Mouse (Mus musculus) ES-CJ7 (cell line): ENCODE measurements around the gene Plscr1.

Experiments
- DNase-seq: peaks from one replicate; pipeline ENCODE4 v3.0.0; 2011; ENCODE audit warnings: low read depth, low spot score

Gene Plscr1

DNA sequence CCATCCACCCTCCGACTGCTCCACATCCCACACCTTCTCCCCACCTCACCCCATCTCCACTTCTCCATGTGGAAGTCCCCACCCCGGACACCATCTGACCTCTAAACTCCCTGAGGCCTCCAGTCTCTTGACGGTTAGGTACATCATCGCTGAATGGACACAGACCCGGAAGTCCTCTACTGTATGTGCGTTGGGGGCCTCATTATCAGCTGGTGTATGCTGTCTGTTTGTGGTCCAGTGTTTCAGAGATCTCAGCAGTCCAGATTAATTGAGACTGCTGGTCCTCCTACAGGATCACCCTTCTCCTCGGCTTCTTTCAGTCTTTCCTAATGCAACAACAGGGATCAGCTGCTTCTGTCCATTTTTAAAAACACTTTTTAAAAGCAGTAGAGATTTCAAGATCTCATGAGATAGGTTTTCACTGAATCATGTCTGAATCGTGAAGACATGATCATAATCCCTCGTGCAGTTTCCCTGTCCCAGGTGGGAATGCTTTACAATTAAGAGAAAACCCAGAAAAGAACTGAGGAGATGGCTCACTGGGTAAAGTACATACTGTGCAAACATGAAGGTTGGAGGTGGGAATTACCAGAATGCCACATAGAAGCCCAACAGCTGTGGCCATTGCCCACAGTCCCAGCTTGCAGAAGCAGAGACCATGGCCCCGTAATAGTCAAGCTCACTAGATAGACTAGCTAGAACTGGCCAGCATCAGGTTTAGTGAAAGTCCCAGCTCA, 4.2 kb downstream of the Plscr1 start:
- DNase-seq, result no peak

GRCm38 (mm10) chr9:92260481-92261159, 11.1 kb downstream of the Plscr1 start:
- DNase-seq, result peak; percentile 95

- no peak for DNase-seq
These were observed 16.2 kb downstream of the Plscr1 start for GRCm38 (mm10) chr9:92265719-92266118.

GRCm38 (mm10) chr9:92266558-92267171, 17.1 kb downstream of the Plscr1 start:
- no peak for DNase-seq

GRCm38 (mm10) chr9:92267732-92268131, 18.2 kb downstream of the Plscr1 start:
- DNase-seq, result no peak

DNA sequence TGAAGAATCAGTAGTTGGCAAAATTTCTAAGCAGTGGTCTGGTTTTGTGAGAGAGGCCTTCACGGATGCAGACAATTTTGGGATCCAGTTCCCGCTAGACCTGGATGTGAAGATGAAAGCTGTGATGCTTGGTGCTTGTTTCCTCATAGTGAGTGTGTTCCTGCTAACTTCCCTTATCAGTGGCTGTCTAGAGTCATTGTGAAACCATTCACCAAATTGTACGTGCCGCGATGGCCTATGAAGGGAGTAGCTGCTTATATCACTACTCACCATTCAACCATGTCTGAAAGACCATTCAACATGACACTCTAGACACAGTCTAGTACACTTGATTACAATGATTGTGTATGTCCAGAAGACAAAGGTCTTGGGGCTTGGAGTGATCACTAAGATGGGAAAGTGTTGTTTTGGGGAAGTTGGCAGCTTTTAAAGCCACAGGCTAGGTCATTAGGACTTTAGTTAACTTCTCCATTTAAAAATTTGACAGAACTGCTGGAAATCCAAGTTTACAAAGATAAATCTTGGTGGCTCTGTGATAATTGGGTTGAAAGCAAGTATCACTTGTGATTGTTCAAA, 20.4 kb downstream of the Plscr1 start:
- no peak for DNase-seq

DNA sequence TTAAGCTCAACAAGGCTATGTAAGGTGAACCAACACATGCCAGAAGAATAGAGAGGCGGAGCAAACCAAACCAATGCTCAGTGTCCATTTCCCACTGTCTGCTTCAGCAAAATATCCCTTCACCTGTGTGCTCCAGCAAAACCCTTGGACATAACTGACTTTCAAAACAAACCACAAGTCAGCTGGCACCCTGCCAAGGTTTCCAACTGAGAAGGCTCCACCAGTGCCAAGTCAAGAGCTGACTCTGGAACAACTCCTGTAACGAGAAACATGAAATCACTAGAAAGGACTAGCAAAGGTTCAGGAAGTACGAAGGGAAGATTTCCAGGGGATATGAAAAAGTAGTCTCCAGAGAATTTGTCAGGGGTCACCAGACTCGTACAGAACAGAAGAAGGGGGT, 21.4 kb downstream of the Plscr1 start:
- DNase-seq, result peak; percentile 23

- DNase-seq, result no peak
These were observed 23.1 kb downstream of the Plscr1 start for GRCm38 (mm10) chr9:92272650-92273049.

DNA sequence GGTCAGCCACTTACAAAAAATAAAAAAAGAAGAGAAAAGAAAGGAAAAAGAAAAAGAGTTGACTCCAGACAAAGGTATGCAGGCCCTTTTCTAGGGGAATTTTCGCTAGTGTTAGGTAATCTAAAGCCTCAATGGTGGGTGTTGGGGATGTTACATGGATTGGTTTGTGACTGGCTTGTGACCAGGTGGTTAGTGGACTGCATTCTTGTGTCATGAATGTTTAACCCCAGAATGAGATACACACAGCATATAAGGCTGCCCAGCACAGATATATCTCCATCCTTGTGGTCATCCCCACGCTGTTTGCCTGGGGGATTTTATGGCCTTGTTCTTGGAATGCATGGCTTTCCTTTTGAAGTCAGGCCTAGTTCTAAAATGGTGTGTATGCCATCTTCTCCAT, 23.7 kb downstream of the Plscr1 start:
- no peak for DNase-seq

DNA sequence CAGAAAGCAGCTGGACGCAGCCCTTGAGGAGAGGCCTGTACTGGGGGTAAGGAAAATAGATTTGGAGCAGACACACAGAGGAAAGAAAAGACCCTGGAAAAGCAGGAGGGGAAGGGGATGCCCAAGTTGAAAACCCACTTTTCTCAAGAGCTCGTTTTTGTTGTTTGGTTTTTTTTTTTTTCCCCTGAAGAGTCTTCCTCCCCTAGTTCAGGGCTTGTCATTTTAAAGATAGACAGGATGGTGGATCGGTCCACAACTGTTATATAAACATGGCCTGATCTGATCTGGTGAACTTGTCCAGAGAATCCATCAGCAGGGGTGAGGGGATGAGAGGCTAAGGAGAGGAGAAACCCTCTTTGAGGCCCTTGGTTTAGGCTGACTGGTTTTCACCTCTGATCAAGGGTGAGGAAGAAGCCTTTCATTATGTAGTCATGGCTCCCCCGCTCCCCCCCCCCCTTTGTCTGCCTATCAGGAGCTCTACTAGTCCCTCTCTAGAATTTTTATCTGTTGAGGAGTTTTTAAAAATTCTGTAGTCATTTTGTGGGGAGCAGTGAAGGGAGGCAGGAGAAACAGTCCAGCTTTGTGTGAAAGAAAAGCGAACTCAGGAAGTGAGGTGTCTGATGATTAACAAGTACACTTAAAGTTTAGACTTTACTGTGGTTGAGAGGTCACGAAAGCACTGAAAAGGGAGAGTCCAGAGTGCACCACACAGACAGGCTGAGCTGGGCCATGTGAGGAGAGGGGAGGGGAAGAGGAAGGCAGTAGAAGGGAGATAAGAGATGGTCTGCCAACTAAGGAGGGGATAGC, 24.6 kb downstream of the Plscr1 start:
- no peak for DNase-seq

DNA sequence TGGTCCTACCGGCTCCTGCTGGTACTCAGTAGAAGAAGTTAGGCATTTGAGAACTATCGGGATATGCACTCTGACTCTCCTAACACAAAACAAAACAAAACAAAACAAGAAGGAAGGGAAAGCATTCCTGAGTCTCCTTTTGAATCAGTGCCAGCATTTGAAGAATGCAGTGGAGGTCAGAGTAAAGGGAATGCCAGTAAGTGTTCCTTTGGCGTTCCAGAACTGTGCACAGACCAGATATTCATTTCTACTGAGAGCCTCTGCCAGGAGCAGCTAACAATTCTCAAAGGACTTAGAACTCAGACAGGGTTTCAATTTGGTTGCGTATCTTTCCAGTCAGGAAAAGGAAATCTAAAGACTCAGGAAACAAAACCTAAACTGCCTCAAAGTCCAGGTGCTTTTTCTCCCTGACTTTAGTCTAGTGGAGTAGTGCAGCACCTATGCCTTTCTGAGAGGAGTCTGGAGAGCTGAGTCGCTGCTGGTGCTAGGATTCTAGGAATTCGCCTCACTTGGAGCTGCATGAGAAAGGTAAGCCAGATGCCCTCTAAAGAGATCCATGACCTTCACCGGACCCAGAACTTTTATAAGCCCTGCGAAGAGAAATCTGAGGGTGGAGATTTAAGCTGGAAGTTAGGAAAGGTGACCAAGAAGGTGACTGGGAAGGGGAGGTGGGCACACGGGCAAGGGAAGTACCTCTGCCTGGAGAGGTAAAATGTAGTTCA, 26.1 kb downstream of the Plscr1 start, which contains the start of gene Plscr2:
Plscr2 (plus strand) TSS at position 117 of the 722 bp plus-strand sequence.
- peak; percentile 30 for DNase-seq

DNA sequence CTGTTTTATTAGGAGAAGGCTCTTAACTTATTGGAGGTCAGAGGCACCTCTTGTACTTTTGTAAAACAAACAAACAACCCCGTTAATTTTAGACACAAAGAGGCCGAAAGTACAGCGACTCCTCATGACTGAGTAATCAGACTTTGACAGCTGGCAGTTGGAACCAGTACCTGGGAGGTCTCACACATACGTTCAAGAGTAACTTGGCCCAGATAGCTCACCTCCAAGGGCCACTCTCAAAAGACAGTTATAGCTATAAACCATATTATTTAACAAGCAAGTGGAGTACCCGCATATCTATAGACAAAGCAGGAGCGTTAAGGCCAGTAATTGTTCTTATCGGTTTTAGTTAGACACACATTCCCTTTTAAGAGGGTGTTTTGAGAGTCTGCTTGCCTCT, 26.8 kb downstream of the Plscr1 start:
- DNase-seq, result no peak

DNA sequence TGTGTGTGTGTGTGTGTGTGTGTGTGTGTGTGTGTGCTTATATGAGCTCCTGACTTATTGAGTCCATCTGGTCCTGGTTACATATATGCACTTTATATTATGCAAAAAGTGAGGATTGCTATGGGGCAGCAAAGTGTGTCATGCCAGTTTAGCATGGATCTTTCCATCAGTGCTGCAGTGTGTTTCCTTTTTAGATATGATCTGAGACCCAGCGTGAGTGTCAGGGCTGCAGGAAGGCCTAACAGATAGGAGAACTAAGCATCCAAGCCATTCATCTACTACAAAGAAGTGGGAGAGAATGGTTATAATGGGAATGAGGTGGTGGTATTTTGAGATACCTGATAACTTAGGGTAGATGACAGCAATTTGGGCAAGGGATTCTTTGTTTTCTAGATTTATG, 30.5 kb downstream of the Plscr1 start:
- DNase-seq, result no peak

GRCm38 (mm10) chr9:92282563-92283171, 33.1 kb downstream of the Plscr1 start:
- no peak for DNase-seq

GRCm38 (mm10) chr9:92289675-92290074, 40.1 kb downstream of the Plscr1 start:
- no peak for DNase-seq

DNA sequence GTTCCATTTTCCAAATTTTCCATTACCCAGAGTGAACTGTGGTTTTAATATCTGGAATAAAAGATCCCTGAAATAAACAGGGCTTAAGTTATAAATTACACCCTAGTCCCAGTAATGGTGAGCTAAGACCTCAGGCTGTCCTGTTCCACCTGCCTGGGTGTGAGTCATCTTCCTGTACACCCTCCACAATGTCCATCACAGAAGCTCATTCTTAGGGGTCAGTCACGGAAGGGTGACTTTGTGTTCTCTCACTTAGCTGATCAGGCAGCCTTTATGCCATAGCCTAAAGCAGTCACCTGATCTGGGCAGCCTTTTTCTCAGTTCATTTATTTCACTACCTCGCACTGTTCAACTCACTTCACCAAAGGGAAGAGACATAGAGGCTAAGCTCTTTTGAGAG, 42.6 kb downstream of the Plscr1 start:
- no peak for DNase-seq

DNA sequence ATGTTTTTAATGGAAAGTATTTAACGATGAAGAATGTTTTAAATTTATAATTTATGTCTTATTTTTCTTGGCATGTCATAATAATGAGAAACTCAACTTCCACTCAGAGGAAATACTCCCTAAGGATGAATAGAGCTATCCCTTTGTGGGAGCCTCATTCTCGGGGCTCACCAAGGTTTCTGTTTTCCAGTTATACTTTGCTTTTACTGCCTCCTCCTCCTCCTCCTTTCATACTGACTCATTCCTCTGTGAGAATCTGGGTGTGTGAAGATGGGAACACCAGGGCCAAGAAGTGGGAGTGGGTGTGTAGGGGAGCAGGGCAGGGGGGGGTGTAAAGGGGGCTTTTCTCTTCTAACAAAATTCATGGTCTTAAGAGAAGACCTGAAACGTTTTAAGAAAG, 43.4 kb downstream of the Plscr1 start:
- no peak for DNase-seq

DNA sequence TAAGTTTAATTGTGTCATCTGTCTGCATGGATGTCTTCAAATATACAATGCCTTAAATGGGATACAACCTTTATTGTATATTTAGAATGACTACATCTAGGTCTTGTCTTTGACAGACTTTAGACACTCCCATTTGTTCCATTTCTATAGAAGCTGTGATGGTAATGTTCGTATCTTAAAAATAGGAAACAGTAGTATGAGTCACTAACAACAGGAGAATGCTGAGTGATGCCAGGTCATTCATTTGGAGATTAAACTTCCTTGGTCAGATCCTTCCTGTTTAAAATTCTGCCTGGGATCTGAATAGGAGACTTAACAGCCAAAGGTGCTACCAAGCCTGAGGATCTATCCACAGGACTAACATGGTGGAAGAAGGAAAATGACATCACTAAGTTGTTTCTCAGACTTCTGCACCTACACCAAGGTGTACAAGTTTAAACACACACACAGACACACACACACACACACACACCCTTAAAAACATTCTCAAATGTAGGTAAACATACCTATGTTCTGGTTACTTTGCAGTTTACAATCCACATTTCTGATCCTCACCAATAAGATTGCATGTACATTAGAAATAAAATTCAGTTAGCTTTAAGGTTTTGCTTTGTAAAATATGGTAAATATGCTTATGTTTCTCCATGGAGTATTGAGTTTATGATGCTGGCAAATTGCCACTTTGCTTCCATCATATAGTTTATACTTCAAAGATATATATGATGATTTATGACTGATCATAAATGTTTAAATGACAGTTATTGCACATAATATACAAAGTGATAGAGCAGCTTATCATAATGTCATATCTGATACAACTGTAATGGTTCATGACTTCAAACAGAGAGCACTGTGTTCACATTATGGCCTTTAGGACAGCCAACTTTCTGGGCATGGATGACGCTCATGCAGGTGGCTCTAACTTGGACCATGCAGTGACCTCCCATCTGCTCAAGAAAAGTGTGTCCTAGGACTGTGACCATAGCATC, 44.3 kb downstream of the Plscr1 start:
- no peak for DNase-seq

DNA sequence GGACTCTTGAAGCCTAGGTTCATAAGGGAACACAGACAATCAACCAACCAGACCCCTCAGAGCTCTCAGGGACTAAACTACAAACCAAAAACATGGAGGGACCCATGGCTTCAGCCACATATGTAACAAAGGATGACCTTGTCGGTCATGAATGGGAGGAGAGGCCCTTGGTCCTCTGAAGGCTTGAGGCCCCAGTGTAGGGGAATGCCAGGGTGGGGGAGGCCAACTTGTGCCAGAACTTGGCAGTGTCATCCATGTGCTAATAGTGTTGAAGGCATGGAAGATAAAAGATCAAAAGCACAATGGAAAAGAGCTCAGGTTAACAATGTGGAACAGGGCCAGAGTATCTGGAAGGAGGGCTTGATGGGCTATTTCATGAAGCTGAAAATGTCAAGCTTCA, 48.7 kb downstream of the Plscr1 start:
- no peak for DNase-seq
